Mouse (Mus musculus) midbrain, postnatal 0 days (tissue): ENCODE measurements around the gene Pycard. TPM values are rescaled to one million over a fixed set of nuclear protein-coding genes. Genes with fewer than 3 reads are reported as not detected.
"Not testable (repeated sequence)": the region's sequence is repeated elsewhere in the genome, so short reads cannot be mapped to it uniquely, and the experiment has no call there.

Experiments
- ATAC-seq: fragments of 200-750 bp; cut with Nextera tagmentation; 2 replicates; pipeline ENCODE4 v1.8.0; 2017; ENCODE audit warnings: moderate number of reproducible peaks, mild to moderate bottlenecking, moderate TSS enrichment, moderate library complexity; ENCODE audit not compliant: low FRiP score
- DNase-seq: peaks from one replicate; pipeline ENCODE4 v3.0.0-alpha.2; 2015; ENCODE audit warnings: low spot score
- H3K27ac ChIP-seq: fragments of 300-500 bp; sonication (generic); 2 replicates; pipeline ENCODE4 v1.5.1; 2014; ENCODE audit warnings: low read depth, mild to moderate bottlenecking, low read length, mixed read lengths
- H3K27me3 ChIP-seq: fragments of 300-500 bp; sonication (generic); 2 replicates; pipeline ENCODE4 v1.6.1; 2014; ENCODE audit warnings: low read length, control low read depth, mixed read lengths; ENCODE audit not compliant: insufficient read depth
- H3K36me3 ChIP-seq: fragments of 300-500 bp; sonication (generic); 2 replicates; pipeline ENCODE4 v1.6.1; 2014; ENCODE audit warnings: low read length, control low read depth, mixed read lengths; ENCODE audit not compliant: insufficient read depth
- H3K4me1 ChIP-seq: fragments of 300-500 bp; sonication (generic); 2 replicates; pipeline ENCODE4 v1.6.1; 2014; ENCODE audit warnings: mild to moderate bottlenecking, control low read depth, antibody characterized with exemption, low read length, mixed read lengths; ENCODE audit not compliant: insufficient read depth
- H3K4me2 ChIP-seq: fragments of 300-500 bp; sonication (generic); 2 replicates; pipeline ENCODE4 v1.6.1; 2014; ENCODE audit warnings: low read depth, mild to moderate bottlenecking, low read length, mixed read lengths; ENCODE audit not compliant: poor library complexity, severe bottlenecking
- H3K4me3 ChIP-seq: fragments of 300-500 bp; sonication (generic); 2 replicates; pipeline ENCODE4 v1.5.1; 2014; ENCODE audit warnings: low read depth, mild to moderate bottlenecking, low read length, moderate library complexity
- H3K9ac ChIP-seq: fragments of 300-500 bp; sonication (generic); replicated peaks from 2 replicates; pipeline ENCODE4 v1.6.1; 2014; ENCODE audit warnings: mild to moderate bottlenecking, low read length, moderate library complexity, mixed read lengths; ENCODE audit not compliant: poor library complexity, severe bottlenecking
- H3K9me3 ChIP-seq: fragments of 300-500 bp; sonication (generic); 2 replicates; pipeline ENCODE4 v1.6.1; 2016; ENCODE audit warnings: low read length, control low read depth
- CTCF ChIP-seq: IDR thresholded peaks from 2 replicates; pipeline ENCODE4 v1.5.1; 2016; ENCODE audit warnings: antibody characterized with exemption, mild to moderate bottlenecking
- WGBS: fragments of 180-500 bp; shearing (Covaris S2); extraction: QIAGEN DNeasy Blood & Tissue Kit; methylation state at CpG from one replicate; pipeline ENCODE4 v1.1.7; 2014; 5-methylcytosine and 5-hydroxymethylcytosine counted together
- polyA plus RNA-seq: library from polyadenylated mRNA; unstranded; fragments of >200 nt; fragmentation: Nextera tagmentation; extraction: Ambion mirVana; gene quantifications from 2 replicates; pipeline ENCODE4 v1.2.1, GENCODE M21; 2015
- total RNA-seq: library from RNA; depleted of rRNA; stranded (reverse); fragments of >200 nt; gene quantifications from 2 replicates; pipeline ENCODE4 v1.2.3, GENCODE M21; 2014; rRNA removed

Pycard gene
- total RNA-seq (4.3 and 6.6 TPM in 2 replicates), polyA plus RNA-seq (7.8 and 10.8 TPM in 2 replicates)

DNA sequence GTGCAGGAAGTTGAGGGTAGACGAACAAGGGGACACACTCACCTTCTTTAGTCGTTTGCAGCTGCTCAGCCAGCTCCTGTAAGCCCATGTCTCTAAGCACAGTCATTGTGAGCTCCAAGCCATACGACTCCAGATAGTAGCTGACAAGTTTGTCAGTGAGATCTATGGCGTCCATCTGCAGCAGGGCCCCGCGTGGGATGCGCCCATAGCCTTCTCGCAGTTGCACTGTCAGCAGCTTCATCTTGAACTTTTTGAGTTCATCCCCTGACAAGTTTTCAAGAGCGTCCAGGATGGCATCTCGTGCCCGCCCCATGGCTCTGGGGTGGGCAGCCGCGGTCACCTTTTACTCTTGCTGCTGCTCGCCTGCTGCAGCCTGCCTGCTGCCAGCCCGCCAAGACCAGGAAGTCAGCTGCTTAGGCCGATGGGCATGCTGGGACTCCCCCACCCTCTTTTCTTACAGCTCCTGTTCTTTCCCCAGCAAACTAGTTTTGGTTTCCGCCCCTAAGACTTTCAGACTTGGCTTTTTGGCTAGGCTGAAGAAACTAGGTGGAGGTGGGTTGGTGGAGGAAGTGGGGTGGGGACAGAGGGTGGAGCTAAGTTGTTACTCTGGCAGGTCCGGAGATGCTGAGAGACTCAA is at the start of gene Pycard:
Pycard (minus strand) TSS at position 527 of the 637 bp plus-strand sequence.
- WGBS: 20% methylated on average over 18 of the region's 18 CpGs
- H3K9me3 ChIP-seq: no peaks in the 10 kb centered on the region
- ATAC-seq (no peak), DNase-seq (no peak)
- peak within 1 kb of the TSS; percentile 14; the same call in 1 of the 2 replicates for H3K4me3 ChIP-seq
- peak within 1 kb of the TSS; percentile 39 for H3K4me2 ChIP-seq
- TF ChIP-seq CTCF: no peak
- no peaks in the 10 kb centered on the region for H3K4me1 ChIP-seq
- 0 out of 2 replicates have a peak within 1 kb of the TSS, but pooled peaks have one; percentile 4 for H3K9ac ChIP-seq
- no peak within 1 kb of the TSS for H3K27ac ChIP-seq
- H3K36me3 ChIP-seq: peaks cover 5% of the 10 kb centered on the region; the same call in 1 of the 2 replicates
- no peaks in the 10 kb centered on the region for H3K27me3 ChIP-seq

- H3K4me1 ChIP-seq, H3K4me3 ChIP-seq, H3K9me3 ChIP-seq, H3K9ac ChIP-seq, H3K36me3 ChIP-seq, DNase-seq, H3K27me3 ChIP-seq, H3K4me2 ChIP-seq, H3K27ac ChIP-seq, ATAC-seq: not testable (repeated sequence)
- 85% methylated on average over 15 of the region's 15 CpGs for WGBS
Measured at GRCm38 (mm10) chr7:128042161-128042820, 48.6 kb upstream of the Pycard start.

DNA sequence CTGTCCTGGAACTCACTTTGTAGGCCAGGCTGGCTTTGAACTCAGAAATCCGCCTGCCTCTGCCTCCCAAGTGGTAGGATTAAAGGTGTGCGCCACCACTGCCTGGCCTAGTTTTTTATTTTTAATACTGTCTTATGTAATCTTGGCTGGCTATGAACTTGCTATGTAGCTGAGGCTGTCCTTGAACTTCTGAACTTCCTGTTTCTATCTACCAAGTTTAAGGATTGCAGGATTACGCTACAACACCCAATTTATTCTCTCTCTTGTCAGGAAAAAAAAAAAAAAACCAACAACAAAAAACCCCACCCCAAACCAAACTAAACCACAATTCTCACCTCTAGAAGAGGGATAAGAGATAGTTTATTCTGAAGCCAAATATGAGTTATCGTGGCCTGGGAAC is 39.9 kb upstream of the Pycard start:
- WGBS: 94% methylated on average over 4 of the region's 4 CpGs
- ATAC-seq: no peak

DNA sequence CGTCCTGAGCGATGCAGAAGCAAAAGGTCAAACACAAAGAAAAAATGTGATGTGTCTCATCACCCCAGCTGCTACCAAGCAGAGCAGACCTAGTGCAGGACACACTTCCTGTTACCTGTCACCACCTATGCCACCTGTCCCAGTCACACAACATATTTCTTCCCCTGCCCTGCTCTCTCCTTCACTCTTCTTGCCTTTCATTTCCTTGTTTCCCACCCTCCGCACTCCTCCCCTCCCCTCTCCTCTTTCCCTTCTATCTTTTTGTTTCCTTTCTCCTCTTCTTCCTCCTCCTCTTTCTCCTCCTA is 39.3 kb upstream of the Pycard start:
- H3K9me3 ChIP-seq: no peaks in the 10 kb centered on the region
- no peak for ATAC-seq
- no peak overlapping the region for H3K27ac ChIP-seq
- H3K4me3 ChIP-seq: no peak overlapping the region
- H3K36me3 ChIP-seq: no peaks in the 10 kb centered on the region
- no peak for TF ChIP-seq CTCF
- no peak overlapping the region for H3K4me2 ChIP-seq
- 89% methylated on average over 3 of the region's 3 CpGs for WGBS
- no peak overlapping the region for H3K9ac ChIP-seq
- DNase-seq: no peak
- H3K4me1 ChIP-seq: no peaks in the 10 kb centered on the region
- H3K27me3 ChIP-seq: no peaks in the 10 kb centered on the region

More for the DNA sequence above, 39.9 kb upstream of the Pycard start:
- TF ChIP-seq CTCF: no peak
- no peak for DNase-seq
- no peaks in the 10 kb centered on the region for H3K36me3 ChIP-seq
- no peak overlapping the region for H3K9ac ChIP-seq
- no peak overlapping the region for H3K4me3 ChIP-seq
- H3K4me1 ChIP-seq: no peaks in the 10 kb centered on the region
- H3K27me3 ChIP-seq: no peaks in the 10 kb centered on the region
- no peaks in the 10 kb centered on the region for H3K9me3 ChIP-seq
- no peak overlapping the region for H3K27ac ChIP-seq
- H3K4me2 ChIP-seq: no peak overlapping the region

DNA sequence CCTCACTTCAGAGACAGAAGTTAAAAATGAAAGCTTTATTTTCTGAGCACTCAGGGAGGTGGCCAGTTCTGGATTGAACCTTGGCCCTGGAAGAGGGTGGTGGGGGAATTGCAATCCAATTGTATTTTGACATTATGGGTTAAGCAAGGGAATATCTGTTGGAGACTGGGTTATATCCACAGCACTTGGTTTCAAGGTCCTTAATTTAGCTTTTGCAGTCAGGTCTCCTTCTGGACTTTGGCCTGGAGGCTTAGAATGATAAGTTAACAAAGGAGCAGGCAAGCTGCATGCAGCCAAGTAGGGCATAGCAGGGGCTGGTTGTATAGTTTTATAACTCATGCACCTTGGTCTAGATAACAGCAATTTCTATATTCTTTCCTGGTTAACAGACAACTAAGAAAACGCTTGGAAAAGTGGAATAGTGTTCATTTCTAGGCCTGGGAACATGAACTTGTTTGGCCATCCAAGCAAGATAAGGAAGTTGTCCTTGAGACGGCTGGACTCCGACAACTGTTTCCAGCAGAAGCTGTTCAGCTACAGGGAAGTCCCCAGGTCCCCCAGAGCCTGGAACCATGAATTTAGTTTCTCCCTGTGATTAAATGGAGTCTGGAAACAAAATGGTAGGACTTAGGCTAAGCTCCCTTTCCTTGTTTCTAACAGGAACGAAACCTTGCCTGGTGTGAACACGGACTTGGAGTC is 38.8 kb upstream of the Pycard start:
- ATAC-seq: no peak
- H3K36me3 ChIP-seq: no peaks in the 10 kb centered on the region
- 93% methylated on average over 5 of the region's 5 CpGs for WGBS
- H3K27ac ChIP-seq: no peak overlapping the region
- no peak overlapping the region for H3K4me2 ChIP-seq
- H3K4me3 ChIP-seq: no peak overlapping the region
- no peaks in the 10 kb centered on the region for H3K4me1 ChIP-seq
- no peak for DNase-seq
- TF ChIP-seq CTCF: no peak
- H3K9me3 ChIP-seq: no peaks in the 10 kb centered on the region
- H3K27me3 ChIP-seq: no peaks in the 10 kb centered on the region
- no peak overlapping the region for H3K9ac ChIP-seq
